Mouse (Mus musculus): Measurements from ENCODE around the gene Zc3h4. TPM values are rescaled to one million over a fixed set of nuclear protein-coding genes. Genes with fewer than 3 reads are reported as not detected.

Zc3h4 gene
- polyA plus RNA-seq, 1 experiment from 2014 or later, result 20.0 TPM

Other genes starting within 250 kb of the Zc3h4 start
- gene Meis3, start 225.8 kb upstream of the Zc3h4 start, polyA plus RNA-seq (2014; fragmentation: Nextera tagmentation; extraction: Ambion mirVana), result 9.6 TPM in 2 replicates
- gene Dhx34, start 178.9 kb upstream of the Zc3h4 start, polyA plus RNA-seq (2014; fragmentation: Nextera tagmentation; extraction: Ambion mirVana), result 8.5 and 9.4 TPM in 2 replicates
- 0.07 TPM in 1 of 2 replicates, not detected in the other for gene C5ar2, start 156.8 kb upstream of the Zc3h4 start, polyA plus RNA-seq (2014; fragmentation: Nextera tagmentation; extraction: Ambion mirVana)
- 0.38 and 0.55 TPM in 2 replicates for gene C5ar1, start 141.4 kb upstream of the Zc3h4 start, polyA plus RNA-seq (2014; fragmentation: Nextera tagmentation; extraction: Ambion mirVana)
- gene Inafm1, start 127.3 kb upstream of the Zc3h4 start, polyA plus RNA-seq (2014; fragmentation: Nextera tagmentation; extraction: Ambion mirVana), result 7.9 and 9.6 TPM in 2 replicates
- gene Ccdc9, start 114.1 kb upstream of the Zc3h4 start, polyA plus RNA-seq (2014; fragmentation: Nextera tagmentation; extraction: Ambion mirVana), result 20.2 and 23.8 TPM in 2 replicates
- 5.0 and 6.8 TPM in 2 replicates for gene Bbc3, start 92.5 kb upstream of the Zc3h4 start, polyA plus RNA-seq (2014; fragmentation: Nextera tagmentation; extraction: Ambion mirVana)
- 434 and 441 TPM in 2 replicates for gene Sae1, start 13.1 kb upstream of the Zc3h4 start, polyA plus RNA-seq (2014; fragmentation: Nextera tagmentation; extraction: Ambion mirVana)
- 62.0 and 71.4 TPM in 2 replicates for gene Tmem160, start 51.9 kb downstream of the Zc3h4 start, polyA plus RNA-seq (2014; fragmentation: Nextera tagmentation; extraction: Ambion mirVana)
- 0.10 TPM in 1 of 2 replicates, not detected in the other for gene Npas1, start 76.8 kb downstream of the Zc3h4 start, polyA plus RNA-seq (2014; fragmentation: Nextera tagmentation; extraction: Ambion mirVana)
- 31.0 and 36.5 TPM in 2 replicates for gene Arhgap35, start 214.1 kb downstream of the Zc3h4 start, polyA plus RNA-seq (2014; fragmentation: Nextera tagmentation; extraction: Ambion mirVana)